In genomic region chr12:20815121-20815520, GRCm38 (mm10) we compare ENCODE assay signal across 7 mouse cellular contexts.
DNase-seq lines count a peak whose midpoint lies in the region; ATAC-seq and TF ChIP-seq lines count a peak whose summit lies in the region.
"Not testable (repeated sequence)": the region's sequence is repeated elsewhere in the genome, so short reads cannot be mapped to it uniquely, and the experiment has no call there.

No protein-coding gene starts in this region.

- not testable (repeated sequence) for TF ChIP-seq CTCF in spleen, adult 2 months (IDR thresholded peaks at IDR 0.05; ENCODE audit: extremely low read depth, insufficient read depth, insufficient read length, insufficient replicate concordance)

- H3K9ac ChIP-seq in embryonic facial prominence, embryonic 14.5 days (ENCODE audit: low read depth, low read length), result peak overlapping the region; percentile 30; the same call in 1 of the 2 replicates
- not testable (repeated sequence) for H3K9ac ChIP-seq in hindbrain, embryonic 12.5 days; midbrain, embryonic 12.5 days (replicated peaks)
- peak overlapping the region; percentile 37; the same call in 1 of the 2 replicates for H3K9ac ChIP-seq in kidney, embryonic 14.5 days (ENCODE audit: low read depth, low read length)
- peak overlapping the region; percentile 67 for H3K9ac ChIP-seq in liver, embryonic 12.5 days

- H3K27ac ChIP-seq in embryonic facial prominence, embryonic 14.5 days (replicated peaks; ENCODE audit: low read depth, low read length); hindbrain, embryonic 12.5 days; kidney, embryonic 14.5 days (ENCODE audit: low read depth, low read length); midbrain, embryonic 12.5 days (replicated peaks); spleen, adult 2 months (ENCODE audit: insufficient read depth, low read length): not testable (repeated sequence)
- peak overlapping the region; percentile 69 for H3K27ac ChIP-seq in liver, embryonic 12.5 days

- H3K9me3 ChIP-seq in embryonic facial prominence, embryonic 14.5 days (ENCODE audit: control insufficient read depth, low read length), result peaks cover 14% of the 10 kb centered on the region
- H3K9me3 ChIP-seq in hindbrain, embryonic 12.5 days (replicated peaks), result peaks cover 52% of the 10 kb centered on the region
- H3K9me3 ChIP-seq in kidney, embryonic 14.5 days (ENCODE audit: control insufficient read depth, low read length), result peaks cover 24% of the 10 kb centered on the region
- not testable (repeated sequence) for H3K9me3 ChIP-seq in liver, embryonic 12.5 days (replicated peaks)
- peaks cover 46% of the 10 kb centered on the region for H3K9me3 ChIP-seq in midbrain, embryonic 12.5 days

- H3K4me1 ChIP-seq in embryonic facial prominence, embryonic 14.5 days (ENCODE audit: control insufficient read depth, insufficient read depth, low read length); hindbrain, embryonic 12.5 days; kidney, embryonic 14.5 days (ENCODE audit: control insufficient read depth, insufficient read depth, low read length); liver, embryonic 12.5 days; midbrain, embryonic 12.5 days; spleen, adult 2 months (ENCODE audit: control insufficient read depth, insufficient read depth, insufficient read length): not testable (repeated sequence)

- H3K4me2 ChIP-seq in embryonic facial prominence, embryonic 14.5 days (ENCODE audit: low read depth, low read length), result peak overlapping the region; percentile 28; the same call in 1 of the 2 replicates
- peak overlapping the region; percentile 26 for H3K4me2 ChIP-seq in hindbrain, embryonic 12.5 days (replicated peaks)
- H3K4me2 ChIP-seq in kidney, embryonic 14.5 days (replicated peaks; ENCODE audit: low read depth, low read length), result peak overlapping the region; percentile 28
- H3K4me2 ChIP-seq in liver, embryonic 12.5 days, result peak overlapping the region; percentile 71
- H3K4me2 ChIP-seq in midbrain, embryonic 12.5 days (replicated peaks), result 0 out of 2 replicates have a peak overlapping the region, but pooled peaks have one; percentile 5

- not testable (repeated sequence) for H3K27me3 ChIP-seq in embryonic facial prominence, embryonic 14.5 days (replicated peaks; ENCODE audit: control insufficient read depth, insufficient read depth, low read length); hindbrain, embryonic 12.5 days; kidney, embryonic 14.5 days (ENCODE audit: control insufficient read depth, insufficient read depth, low read length); liver, embryonic 12.5 days (replicated peaks); midbrain, embryonic 12.5 days; spleen, adult 2 months (ENCODE audit: control insufficient read depth, insufficient read depth, low read length)

- 23% methylated on average over 23 of the region's 40 CpGs for WGBS in embryonic facial prominence, embryonic 14.5 days
- WGBS in hindbrain, embryonic 12.5 days, result 33% methylated on average over 40 of the region's 40 CpGs
- WGBS in kidney, embryonic 14.5 days, result 22% methylated on average over 40 of the region's 40 CpGs
- WGBS in liver, embryonic 12.5 days (ENCODE audit: insufficient replicate concordance), result 9% methylated on average over 40 of the region's 40 CpGs
- 31% methylated on average over 37 of the region's 40 CpGs for WGBS in midbrain, embryonic 12.5 days
- WGBS in spleen, adult 2 months, result 35% methylated on average over 40 of the region's 40 CpGs

- not testable (repeated sequence) for H3K36me3 ChIP-seq in embryonic facial prominence, embryonic 14.5 days (ENCODE audit: control insufficient read depth, insufficient read depth, low read length); hindbrain, embryonic 12.5 days; kidney, embryonic 14.5 days (ENCODE audit: control insufficient read depth, insufficient read depth, low read length); liver, embryonic 12.5 days; midbrain, embryonic 12.5 days; spleen, adult 2 months (ENCODE audit: control insufficient read depth, insufficient read depth, low read length)

- not testable (repeated sequence) for TF ChIP-seq POLR2A in spleen, adult 2 months (IDR thresholded peaks at IDR 0.05; ENCODE audit: low read depth, low read length)

- DNase-seq in embryonic facial prominence, embryonic 14.5 days (ENCODE audit: low spot score); spleen, adult 2 months (ENCODE audit: low read depth in 1 of 2, low spot score in 2 of 2): not testable (repeated sequence)
- DNase-seq in heart, adult 11 months, result peak; percentile 76

- not testable (repeated sequence) for ATAC-seq in embryonic facial prominence, embryonic 14.5 days (ENCODE audit: low read depth); hindbrain, embryonic 12.5 days (ENCODE audit: low FRiP score); midbrain, embryonic 12.5 days (ENCODE audit: low FRiP score, low read depth)
- ATAC-seq in kidney, embryonic 14.5 days (ENCODE audit: low FRiP score, low TSS enrichment), result 0 out of 2 replicates have a peak, but pooled peaks have one; percentile 6
- peak; percentile 55 for ATAC-seq in liver, embryonic 12.5 days

- peak overlapping the region; percentile 30 for H3K4me3 ChIP-seq in embryonic facial prominence, embryonic 14.5 days (ENCODE audit: low read depth, low read length)
- H3K4me3 ChIP-seq in hindbrain, embryonic 12.5 days, result peak overlapping the region; percentile 23
- H3K4me3 ChIP-seq in kidney, embryonic 14.5 days (ENCODE audit: low read length), result peak overlapping the region; percentile 36
- peak overlapping the region; percentile 59 for H3K4me3 ChIP-seq in liver, embryonic 12.5 days
- H3K4me3 ChIP-seq in midbrain, embryonic 12.5 days, result peak overlapping the region; percentile 21
- peak overlapping the region; percentile 14; the same call in 1 of the 2 replicates for H3K4me3 ChIP-seq in spleen, adult 2 months (ENCODE audit: extremely low read depth, insufficient read depth, insufficient read length)

Comparison
In these comparisons a context has a peak if more than half of its experiments do, and no peak if none do; other contexts are left out.
1. H3K4me2 ChIP-seq: peak in every context shown above with its lines; median percentile 71 in liver, embryonic 12.5 days; 28 in embryonic facial prominence, embryonic 14.5 days; 28 in kidney, embryonic 14.5 days; 26 in hindbrain, embryonic 12.5 days; 5 in midbrain, embryonic 12.5 days.